Mouse (Mus musculus) spleen, adult 2 months (tissue): ENCODE measurements around the gene Gng8.

Experiments used
- CTCF ChIP-seq: fragments of 200-500 bp; IDR thresholded peaks from 2 replicates; pipeline ENCODE4 v1.5.1; 2011; ENCODE audit warnings: mild to moderate bottlenecking, inconsistent platforms; ENCODE audit not compliant: insufficient read depth, insufficient read length, insufficient replicate concordance; ENCODE audit errors: extremely low read depth
- POLR2A ChIP-seq: fragments of 200-500 bp; IDR thresholded peaks from 2 replicates; pipeline ENCODE4 v1.6.1; 2011; ENCODE audit warnings: low read depth, low read length, inconsistent platforms

GRCm38 (mm10) chr7:16903439-16903955 lies 11.9 kb downstream of the Gng8 start:
- no peak for TF ChIP-seq CTCF
- TF ChIP-seq POLR2A, result no peak
